Mouse (Mus musculus): ENCODE results near the gene Smagp.
A peak's percentile ranks its signal among the peaks of the same experiment; 100 is the strongest.

DNA sequence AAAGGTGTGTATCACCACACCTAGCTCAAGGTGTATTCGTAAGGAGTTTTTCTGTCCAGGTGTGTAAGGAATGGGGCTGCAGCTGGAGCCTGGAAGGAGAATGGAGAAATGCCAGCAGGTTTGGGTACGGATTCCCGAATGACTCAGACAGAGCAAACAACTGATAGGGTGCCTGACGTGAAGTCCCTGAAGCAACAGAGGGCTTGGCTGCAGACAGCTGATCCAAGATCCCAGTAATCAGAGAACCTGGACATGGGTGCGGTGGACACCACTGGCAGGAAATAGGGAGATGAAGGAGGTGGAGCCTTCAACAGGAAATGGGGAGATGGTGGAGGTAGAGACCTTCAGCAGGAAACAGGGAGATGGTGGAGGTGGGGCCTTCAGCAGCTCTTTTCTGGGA is 4.4 kb downstream of the Smagp start:
- TF ChIP-seq CTCF (IDR thresholded peaks at IDR 0.05; ENCODE audit: low read depth, low read length) (peak; percentile 10; the same call in 1 of the 2 replicates), POLR2A (IDR thresholded peaks at IDR 0.05; ENCODE audit: borderline replicate concordance, low read depth, low read length) (no peak)

Measured in bone marrow macrophage, adult 2 months (primary cell).